Mouse (Mus musculus) ES-E14 (cell line): ENCODE measurements at regions not wholly inside any gene's neighbourhood (a gene's known extent, or its start where the extent isn't known, plus 50 kb on each side); places are given as distances from the start of the nearest gene placed in this dataset.

Experiments used
- MAFK ChIP-seq: IDR thresholded peaks from 2 replicates; pipeline ENCODE4 v1.6.1; 2014; ENCODE audit warnings: mild to moderate bottlenecking, low read depth, low read length, inconsistent platforms; ENCODE audit not compliant: insufficient read depth
- ZC3H11A ChIP-seq: IDR thresholded peaks from 2 replicates; pipeline ENCODE4 v1.6.1; 2012; ENCODE audit warnings: low read depth, mild to moderate bottlenecking, inconsistent platforms, low read length, borderline replicate concordance

GRCm38 (mm10) chr1:80015474-80015873 lies 154.5 kb upstream of the Serpine2 start:
- no peak for TF ChIP-seq ZC3H11A
- TF ChIP-seq MAFK = no peak
